Mouse (Mus musculus): ENCODE results near the gene 6430531B16Rik.

6430531B16Rik gene

DNA sequence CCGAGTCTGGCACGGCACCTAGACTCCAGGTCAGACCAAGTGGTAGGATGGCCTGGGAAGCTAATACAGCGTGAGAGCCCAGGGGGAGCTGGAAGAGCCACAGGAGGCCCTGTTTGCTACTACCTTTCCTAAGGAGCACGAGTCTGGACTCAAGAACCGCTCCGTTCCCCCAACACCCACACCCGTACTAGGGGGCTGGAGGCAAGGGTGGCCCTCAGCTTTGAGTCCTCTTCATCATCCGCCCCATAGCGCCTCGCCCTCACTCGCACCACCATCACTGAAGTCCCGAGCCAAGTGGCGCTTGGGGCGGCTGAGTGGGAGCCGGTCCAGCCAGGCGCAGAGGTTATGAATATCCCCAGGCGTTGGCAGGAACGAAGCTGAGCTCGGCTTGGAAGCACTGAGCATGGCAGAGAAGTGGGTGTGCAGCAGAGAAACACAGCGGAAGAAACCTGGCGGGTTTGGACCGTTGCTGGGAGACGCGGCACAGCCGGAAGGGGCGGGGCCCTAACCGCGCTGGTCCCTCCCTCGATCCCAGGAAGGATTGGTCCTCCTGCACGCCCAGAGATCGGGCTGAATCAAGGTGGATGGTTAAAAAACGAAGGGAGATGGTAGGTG lies at the start of gene 6430531B16Rik:
TSS of gene 6430531B16Rik (minus strand) at position 478 of the 615 bp plus-strand sequence.
- in situ Hi-C loops (cut with MboI; ENCODE audit: low sequenced_read_pairs), result no loop called here

DNA sequence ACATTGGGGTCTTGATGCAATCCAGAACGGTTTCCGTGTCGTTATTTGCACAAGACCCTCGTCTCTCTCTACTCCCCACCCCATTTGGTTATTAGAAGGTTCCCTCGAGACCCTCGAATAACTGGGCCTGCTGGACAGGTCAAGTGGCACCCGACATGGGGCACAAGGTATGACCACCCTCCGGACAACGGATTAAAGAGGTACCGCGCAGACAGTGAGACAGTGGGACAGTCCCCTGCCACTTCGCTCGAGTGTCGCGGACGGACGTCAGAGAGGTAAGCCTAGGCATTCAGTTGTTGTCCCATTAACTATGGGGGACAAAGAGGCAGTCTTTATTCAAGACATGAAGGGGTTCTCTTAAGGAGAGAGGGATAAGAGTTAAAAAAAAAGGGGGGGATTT lies 32.8 kb upstream of the 6430531B16Rik start:
- in situ Hi-C loops (cut with MboI; ENCODE audit: low sequenced_read_pairs), result no loop called here

DNA sequence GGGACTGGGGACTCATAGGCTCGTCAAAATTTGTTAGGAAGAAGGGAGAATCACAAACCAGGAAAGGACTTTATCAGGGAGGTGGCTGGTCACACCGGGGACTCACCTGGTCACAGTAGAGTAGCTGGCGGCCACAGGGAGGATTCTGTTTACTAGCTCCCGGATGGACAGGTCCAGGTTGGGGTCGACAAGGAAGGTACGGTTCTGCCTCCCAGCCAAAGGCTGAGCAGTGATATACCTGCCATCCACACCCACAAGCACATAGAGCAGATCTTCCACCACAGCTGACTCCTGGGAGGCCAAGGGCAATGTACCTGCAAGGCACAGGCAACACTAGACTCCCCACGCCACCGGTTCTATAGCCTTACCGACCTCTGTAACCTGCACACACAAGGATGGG lies 29.2 kb upstream of the 6430531B16Rik start:
- in situ Hi-C loops (cut with MboI; ENCODE audit: low sequenced_read_pairs), result no loop called here

DNA sequence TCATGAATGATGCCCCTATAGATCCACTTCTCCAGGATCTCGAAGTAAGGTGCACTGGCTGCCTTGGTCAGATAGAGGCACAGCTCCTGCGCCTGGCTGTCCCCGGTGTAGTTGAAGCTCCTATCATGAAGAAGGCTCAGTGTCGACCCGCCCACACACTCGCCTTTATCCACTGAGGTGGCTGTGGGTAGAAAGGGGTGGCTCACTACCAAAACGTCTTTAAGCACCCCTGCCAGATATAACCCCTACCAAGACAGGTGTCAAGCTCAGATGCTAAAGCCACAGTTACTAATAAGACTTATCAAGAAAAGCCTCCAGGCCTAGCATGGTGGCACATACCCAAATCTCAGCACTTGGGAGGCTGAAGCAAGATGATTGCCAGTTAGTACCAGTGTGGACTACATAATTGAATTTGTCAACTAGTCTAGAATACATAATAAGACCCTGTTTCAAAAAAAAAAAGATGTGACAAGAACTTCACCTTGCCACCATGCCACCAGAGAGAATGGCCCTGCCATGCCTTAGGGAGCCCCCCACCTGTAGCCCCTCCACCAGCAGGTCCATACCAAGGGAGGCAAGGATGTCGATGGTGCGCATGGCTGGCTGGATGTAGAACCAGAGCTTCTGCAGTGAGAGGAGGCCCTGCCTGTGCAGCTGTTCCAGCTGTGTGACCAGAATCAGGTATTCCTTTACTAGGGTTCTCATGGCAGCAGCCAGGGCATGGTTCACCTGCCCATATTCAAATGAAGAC lies 28.5 kb upstream of the 6430531B16Rik start:
- in situ Hi-C loops (cut with MboI; ENCODE audit: low sequenced_read_pairs), result no loop called here

DNA sequence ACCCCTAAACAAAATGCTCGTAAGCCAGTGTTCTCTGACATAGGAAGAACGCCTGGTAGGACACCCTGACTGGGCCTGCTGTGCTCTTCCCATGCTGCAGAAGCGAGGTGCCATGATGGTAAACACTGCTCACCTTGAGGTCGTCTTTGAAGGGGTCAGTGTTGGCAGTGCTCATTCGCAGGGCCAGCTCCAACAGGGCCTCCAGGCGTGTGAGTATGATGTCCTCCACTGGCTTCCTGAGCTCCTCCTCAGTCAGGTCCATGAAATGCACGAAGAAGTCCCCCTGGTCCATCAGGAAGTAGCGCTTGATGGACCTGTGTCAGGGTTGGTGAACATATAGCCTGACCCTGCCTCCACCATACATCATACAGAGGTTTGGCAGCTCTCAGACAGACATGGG lies 26.1 kb upstream of the 6430531B16Rik start:
- in situ Hi-C loops (cut with MboI; ENCODE audit: low sequenced_read_pairs), result no loop called here

DNA sequence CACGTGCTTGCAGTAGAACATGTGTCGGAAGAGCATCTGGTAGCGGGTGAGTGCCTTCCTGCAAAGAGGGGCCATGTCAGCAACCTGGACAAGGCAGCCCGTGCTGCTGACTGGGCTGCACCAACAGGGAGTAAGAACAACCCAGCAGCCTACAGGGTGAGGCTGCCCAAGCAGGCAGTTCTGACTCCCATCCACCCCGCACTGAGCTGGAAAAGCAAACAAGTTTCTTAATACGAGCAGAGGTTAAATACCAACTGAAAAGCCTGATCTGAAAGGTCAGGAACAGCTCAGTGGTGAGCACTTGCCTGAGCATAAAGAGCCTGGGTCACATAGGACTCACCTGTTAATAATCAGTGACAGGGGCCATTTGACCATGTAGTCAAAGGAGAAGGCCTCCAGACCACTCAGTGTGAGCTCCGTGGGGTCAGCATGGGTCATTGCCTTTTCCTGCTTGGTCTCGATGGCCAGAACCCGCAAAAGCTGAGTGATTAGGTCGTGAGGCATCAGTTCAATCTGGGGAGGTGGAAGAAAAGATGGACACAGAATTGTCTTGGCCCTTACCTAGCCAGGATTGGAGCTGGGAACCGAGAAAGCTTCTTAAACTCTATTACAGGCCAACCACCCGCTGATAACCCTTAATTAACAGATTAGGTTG lies 22.7 kb upstream of the 6430531B16Rik start:
- in situ Hi-C loops (cut with MboI; ENCODE audit: low sequenced_read_pairs), result no loop called here

DNA sequence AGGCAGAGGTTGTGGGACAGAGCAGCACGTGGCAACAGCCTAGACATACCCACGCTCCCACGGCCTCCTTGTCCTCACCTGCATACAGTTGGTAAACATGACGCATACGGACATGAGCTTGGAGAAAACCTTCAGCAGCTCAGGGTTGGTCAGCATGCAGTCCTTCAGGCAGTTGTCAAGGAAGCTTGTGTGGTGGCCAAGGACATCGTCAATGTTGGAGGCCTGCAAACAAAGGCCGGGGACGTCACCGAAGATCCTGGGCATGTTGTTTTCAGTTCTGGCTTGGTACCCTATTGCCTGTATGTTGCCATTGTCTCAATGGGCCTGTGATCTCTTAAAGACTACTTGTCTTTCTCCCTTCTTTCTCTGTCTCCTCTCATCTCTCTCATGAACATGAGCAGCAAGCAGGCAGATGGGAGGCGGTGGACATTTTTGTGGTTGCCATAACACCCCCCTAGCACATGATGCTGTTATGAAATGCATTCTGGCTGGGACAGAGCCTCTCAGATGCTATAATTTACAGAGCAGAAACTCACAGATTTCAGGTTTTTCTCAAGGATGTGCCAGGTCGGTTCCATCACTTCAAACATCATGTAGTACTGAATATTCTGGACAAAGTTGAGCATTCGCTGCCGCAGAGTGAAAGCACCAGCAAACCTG lies 20.3 kb upstream of the 6430531B16Rik start:
- in situ Hi-C loops (cut with MboI; ENCODE audit: low sequenced_read_pairs), result no loop called here

DNA sequence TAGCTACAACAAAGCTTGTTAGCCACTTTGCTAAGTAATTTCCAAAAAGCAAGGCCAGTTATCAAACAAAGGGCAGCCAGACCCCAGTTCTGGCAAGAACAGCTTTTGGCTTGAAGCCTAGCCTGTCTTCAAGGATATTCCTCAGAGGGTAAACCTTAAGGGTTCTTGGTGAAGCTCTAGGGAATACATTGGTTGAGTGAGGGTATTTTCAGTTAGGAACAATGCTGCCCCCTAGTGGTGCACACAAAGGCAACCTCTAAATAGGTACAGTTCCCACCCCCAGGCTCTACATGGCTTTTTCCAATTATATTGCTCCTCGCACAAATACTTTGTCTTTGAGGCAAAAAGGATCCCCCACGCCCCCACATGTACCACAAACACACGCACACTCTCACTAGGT lies 16.1 kb upstream of the 6430531B16Rik start:
- in situ Hi-C loops (cut with MboI; ENCODE audit: low sequenced_read_pairs), result no loop called here

DNA sequence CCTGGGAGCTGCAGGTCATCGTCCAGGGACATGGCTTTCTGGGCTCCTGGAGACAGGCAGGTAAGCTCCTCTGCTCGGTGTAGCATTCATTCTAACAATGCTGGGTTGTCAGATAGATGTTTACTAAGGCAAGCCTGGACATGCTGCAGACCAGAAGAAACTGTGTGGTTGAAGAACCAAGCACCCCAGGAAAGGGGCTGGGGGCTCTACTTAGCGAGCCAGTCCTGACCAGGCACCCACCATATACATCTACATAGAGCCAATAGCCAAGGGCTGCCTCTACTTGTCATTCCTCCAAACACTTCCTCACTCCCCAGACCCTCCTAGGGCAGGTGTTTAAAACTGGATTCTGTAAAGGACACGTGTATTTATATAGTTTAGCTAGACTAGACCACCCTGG lies 15.6 kb upstream of the 6430531B16Rik start:
- in situ Hi-C loops (cut with MboI; ENCODE audit: low sequenced_read_pairs), result no loop called here

DNA sequence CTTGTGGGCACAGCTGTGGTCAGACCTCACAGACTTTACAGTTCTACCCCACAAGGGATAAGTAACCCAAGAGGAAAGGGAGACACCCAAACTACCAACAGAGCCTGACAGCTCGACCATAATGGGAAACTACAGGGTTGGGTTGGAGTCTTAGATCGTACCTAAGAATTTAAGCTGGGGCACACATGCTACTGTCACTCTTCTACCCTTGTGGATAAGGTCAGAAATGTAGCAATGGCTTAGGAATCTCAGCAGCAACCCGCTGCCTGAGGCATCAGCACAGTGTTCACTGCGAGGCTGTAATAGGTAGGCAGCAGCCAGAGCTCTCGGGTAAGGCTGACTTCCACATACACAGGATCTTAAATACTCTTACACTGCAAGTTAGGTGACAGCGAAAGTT lies 15.0 kb upstream of the 6430531B16Rik start:
- in situ Hi-C loops (cut with MboI; ENCODE audit: low sequenced_read_pairs), result no loop called here

DNA sequence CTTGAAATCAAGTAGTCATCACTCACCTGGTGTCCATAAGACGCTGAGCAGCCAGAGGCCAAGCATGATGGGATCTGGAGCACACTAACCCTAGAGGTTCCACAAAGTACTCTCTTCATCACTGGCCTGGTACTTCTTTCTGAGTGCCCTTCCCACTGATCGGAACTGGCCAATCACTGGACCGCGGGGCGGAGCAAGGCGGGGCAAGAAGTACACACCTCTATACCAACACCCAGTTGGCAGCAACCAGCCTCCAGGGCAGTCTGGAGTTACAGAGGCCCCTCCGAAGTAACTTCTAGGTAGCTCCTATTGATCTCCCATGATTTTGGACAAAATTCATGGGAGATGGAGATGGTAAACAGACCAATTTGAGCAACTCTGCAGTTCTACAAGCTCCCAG lies 13.9 kb upstream of the 6430531B16Rik start, which contains the start of gene Adam8:
TSS of gene Adam8 (minus strand) at position 157 of the 400 bp plus-strand sequence.
- in situ Hi-C loops (cut with MboI; ENCODE audit: low sequenced_read_pairs), result no loop called here

DNA sequence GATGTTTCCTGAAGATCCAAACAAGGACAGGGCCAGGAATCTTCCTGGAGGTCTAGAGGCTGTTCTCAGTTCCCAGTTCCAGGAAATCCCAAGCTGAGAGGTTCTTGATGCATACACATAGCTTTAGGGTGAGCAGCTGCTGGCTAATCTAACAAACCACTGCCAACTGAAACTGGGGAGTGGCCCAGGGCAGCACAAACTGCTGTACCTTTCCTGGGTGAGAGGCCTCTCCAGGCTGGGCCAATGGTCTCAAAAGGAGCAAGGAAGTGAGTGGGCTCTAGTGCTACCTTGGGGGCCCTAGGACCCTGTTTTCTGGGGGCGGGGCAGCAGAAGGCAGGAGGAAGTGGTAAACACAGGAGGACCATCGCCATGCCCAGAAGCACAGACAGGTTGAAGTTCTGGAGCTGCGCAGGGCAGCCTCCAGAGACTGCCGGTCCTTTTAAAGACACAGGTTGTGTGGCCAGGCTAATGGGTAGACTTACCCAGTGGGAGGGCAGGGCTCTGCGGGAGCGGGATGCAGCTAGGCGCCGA lies 12.4 kb upstream of the 6430531B16Rik start:
- in situ Hi-C loops (cut with MboI; ENCODE audit: low sequenced_read_pairs), result no loop called here

DNA sequence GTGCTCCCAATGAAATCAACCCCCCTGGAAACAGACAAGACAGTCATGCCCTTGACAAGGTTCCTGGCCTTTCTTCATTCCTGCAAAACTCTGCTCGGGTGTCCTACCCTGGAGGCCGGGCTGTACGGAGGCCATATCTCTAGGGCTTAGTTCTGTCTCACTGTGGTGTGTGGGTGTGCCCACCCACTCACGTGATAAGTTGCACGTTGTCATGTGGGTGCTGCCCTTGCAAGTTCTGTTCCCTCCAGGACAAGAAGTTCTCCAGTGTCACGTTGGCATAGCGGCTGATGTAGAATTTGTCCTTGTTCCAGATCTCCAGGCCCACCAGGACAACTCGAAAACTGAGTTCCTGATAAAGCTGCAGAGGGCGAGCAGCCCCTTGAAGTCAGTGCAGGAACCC lies 9.7 kb upstream of the 6430531B16Rik start:
- in situ Hi-C loops (cut with MboI; ENCODE audit: low sequenced_read_pairs), result no loop called here

DNA sequence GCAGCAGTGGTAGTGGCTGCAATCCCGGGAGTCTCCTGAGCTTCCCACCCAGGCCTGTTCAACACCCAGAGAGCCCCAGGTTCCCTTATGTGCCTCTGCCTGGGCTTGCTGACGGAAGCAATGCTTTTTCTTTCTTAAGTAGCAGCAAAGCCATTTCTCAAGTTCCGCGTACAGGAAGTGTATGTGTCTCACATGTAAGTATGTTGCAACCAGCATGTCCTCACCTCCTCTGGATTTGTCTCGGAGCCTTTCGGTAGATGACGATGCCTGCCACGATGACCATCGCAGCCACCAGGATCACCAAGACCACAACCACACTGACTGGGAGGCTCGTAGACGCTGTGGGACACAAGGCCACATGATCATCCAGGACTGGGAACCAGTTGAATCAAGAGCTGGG lies 6.0 kb upstream of the 6430531B16Rik start:
- in situ Hi-C loops (cut with MboI; ENCODE audit: low sequenced_read_pairs), result no loop called here

DNA sequence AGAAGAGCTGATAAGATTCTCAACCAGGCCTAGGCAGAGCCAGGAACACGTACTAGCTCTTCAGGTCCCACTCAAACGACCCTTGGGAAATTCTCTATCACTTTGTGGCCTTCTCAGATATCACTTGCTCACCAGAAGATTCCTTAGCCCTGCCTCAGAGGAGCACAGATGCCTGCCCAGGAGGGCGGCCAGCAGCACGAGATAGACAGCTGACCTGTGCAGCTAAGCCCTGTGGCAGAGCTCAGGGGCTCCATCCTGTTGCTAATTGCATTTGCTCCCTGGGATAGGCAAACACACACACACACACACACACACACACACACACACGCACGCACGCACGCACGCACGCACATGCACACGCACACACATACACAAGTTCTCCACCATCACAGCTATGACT lies 3.5 kb upstream of the 6430531B16Rik start:
- in situ Hi-C loops (cut with MboI; ENCODE audit: low sequenced_read_pairs), result no loop called here

DNA sequence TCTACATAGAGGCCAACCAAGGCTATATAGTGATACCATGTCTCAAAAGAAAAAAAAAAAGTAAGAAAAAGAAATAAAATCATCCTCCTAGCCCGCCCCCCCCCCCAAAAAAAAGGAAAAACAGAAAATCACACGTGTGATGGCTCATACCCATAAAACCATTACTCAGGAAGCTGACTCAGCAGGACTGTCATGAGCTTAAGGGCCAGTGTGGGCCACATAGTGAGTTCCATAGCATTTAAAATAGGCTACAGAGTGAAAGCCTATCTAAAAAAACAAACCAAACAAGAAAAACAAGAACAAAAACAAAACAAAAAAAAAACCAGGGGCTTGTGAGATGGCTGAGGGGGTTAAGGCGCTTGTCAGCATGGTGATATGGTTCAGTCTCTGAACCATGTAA lies 2.2 kb upstream of the 6430531B16Rik start:
- in situ Hi-C loops (cut with MboI; ENCODE audit: low sequenced_read_pairs), result no loop called here

DNA sequence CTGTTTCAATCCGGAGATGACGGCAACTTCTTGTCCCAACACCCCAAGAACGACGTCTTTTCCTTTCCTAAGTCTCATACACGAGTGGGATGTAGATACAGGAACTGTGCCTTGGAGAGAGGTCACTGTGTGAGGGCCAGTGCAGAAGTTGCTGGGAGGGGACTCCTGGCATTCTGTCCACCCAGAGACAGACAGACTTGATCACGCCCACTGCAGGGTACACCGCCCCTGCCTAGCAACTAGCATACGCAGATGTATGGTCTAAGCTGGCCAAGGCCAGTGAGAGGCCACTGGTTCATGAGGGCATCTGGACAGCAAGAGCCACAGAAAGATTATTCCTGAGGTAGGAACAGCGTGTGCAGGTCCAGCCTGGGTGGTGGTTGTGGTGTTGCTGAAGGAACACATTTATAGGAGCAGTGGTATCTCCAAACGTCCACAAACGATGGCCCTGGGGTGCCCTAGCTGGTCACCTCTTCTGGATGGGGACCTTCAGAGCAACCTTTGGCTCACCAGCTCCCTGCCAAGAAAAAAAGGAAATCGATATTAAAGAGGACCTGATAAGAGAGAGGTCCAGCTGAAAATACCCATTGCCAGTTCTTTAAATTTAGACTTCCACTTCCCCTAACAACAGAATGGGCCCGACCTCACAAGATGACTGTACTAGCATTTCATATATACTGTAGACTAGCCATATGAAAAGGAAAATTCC lies 610 bp upstream of the 6430531B16Rik start:
- in situ Hi-C loops (cut with MboI; ENCODE audit: low sequenced_read_pairs), result no loop called here

DNA sequence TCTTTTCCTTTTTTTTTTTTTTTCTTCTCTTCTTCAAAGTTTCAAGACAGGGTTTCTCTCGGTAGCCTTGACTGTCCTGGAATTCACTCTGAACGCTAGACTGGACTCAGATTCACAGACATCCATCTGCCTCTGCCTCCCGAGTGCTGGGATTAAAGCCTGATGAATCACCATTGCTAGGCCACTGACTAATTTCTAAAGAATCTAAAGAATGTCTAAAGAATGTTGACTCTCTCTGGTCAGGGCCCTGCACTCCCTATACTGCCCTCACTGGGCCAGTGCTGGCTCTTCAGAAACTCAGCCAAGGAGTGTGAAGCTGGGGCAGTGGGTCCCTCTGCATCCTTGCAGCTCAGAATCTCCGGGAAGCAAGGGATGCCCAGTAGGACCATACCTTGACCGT lies 3.1 kb downstream of the 6430531B16Rik start:
- in situ Hi-C loops (cut with MboI; ENCODE audit: low sequenced_read_pairs), result no loop called here

DNA sequence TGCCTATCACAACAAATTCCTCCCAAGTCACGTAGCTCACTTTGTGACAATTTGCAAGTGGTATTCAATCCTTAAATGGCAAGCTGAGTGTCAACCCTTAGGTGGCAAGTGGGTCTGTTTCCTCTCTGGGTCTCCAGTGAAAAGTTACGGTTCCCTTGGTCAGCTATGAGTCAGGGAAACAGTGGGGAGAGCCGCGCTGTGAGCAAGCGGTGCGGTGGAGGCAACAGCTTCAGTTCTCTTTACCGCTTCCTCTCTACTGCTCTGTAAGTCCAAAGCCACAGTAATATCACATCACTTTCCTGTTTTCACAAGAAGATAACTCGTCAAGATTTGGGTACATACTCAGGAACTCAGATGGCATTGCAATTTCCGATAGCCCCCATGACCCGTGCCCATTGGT lies 4.2 kb downstream of the 6430531B16Rik start:
- in situ Hi-C loops (cut with MboI; ENCODE audit: low sequenced_read_pairs), result no loop called here

DNA sequence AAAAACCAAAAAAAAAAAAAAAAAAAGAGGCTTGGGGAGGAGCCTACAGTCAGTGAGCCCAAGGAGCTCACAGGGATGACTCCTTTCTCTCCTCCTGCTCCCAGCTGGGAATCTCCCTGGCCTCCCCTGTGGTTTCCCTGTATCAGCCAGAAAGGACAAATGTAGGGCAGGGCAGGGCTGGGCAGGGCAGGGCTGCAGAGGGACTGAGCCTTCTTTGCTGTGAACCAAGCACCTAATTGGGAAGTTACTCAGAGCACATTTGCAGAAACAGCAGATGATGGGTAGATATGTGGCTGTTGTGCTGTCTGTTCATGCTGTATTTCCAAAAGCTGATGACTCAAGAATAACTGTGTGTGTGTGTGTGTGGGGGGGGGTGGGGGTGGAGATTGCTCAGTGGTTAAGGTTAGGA lies 5.6 kb downstream of the 6430531B16Rik start:
- in situ Hi-C loops (cut with MboI; ENCODE audit: low sequenced_read_pairs), result no loop called here

DNA sequence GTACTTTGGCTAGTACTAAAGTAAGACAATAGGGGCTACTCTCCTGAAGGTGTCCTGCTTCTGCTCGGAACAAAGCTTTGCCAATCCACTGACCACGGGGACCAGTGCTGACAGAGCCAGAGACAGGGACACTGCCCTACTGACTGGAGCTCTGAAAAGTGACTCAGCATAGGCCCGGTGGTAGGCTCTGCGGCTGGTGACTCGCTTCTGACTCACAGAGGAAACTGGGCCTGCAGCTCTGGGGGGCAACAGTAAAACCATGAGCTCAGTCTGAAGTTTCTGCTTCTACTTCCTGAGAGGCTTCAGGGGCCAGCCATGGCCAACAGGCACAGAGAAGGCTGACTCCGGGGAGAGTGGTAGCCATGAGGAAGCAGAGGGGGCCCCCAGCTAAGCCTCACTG lies 7.1 kb downstream of the 6430531B16Rik start:
- in situ Hi-C loops (cut with MboI; ENCODE audit: low sequenced_read_pairs), result no loop called here
